Mouse (Mus musculus): Measurements from ENCODE around the gene Psma7.

Psma7 gene

GRCm38 (mm10) chr2:180005656-180006351, 36.4 kb downstream of the Psma7 start:
- no peak for DNase-seq (ENCODE audit: low read depth, low spot score)

- no peak for DNase-seq (ENCODE audit: low read depth, low spot score)
These were observed 40.6 kb downstream of the Psma7 start for GRCm38 (mm10) chr2:180001635-180002034.

- no peak for DNase-seq (ENCODE audit: low read depth, low spot score)
These were observed 43.8 kb downstream of the Psma7 start for GRCm38 (mm10) chr2:179998431-179998830.

GRCm38 (mm10) chr2:179993071-179993470, 49.2 kb downstream of the Psma7 start:
- DNase-seq (ENCODE audit: low read depth, low spot score) = no peak

- DNase-seq (ENCODE audit: low read depth, low spot score) = no peak
These were observed 53.1 kb downstream of the Psma7 start for GRCm38 (mm10) chr2:179989098-179989497.

- no peak for DNase-seq (ENCODE audit: low read depth, low spot score)
These were observed 55.7 kb downstream of the Psma7 start for GRCm38 (mm10) chr2:179986437-179987022.

All from CD4-positive, CD25-positive, alpha-beta regulatory T cell, adult 2 months (primary cell).